Mouse (Mus musculus) small intestine, adult 2 months (tissue): ENCODE measurements at regions not wholly inside any gene's neighbourhood (a gene's known extent, or its start where the extent isn't known, plus 50 kb on each side); places are given as distances from the start of the nearest gene placed in this dataset.

Experiments
- CTCF ChIP-seq: fragments of 200-500 bp; IDR thresholded peaks from 2 replicates; pipeline ENCODE4 v1.5.1; 2012; ENCODE audit warnings: low read depth, mild to moderate bottlenecking, control low read depth, inconsistent platforms, low read length, moderate library complexity, mixed read lengths; ENCODE audit not compliant: insufficient replicate concordance, insufficient read length; ENCODE audit errors: extremely low read depth
- POLR2A ChIP-seq: fragments of 200-500 bp; IDR thresholded peaks from 2 replicates; pipeline ENCODE4 v1.6.1; 2012; ENCODE audit warnings: low read depth, mild to moderate bottlenecking, control low read depth, inconsistent platforms, low read length, moderate library complexity

GRCm38 (mm10) chr1:156994005-156994643 is 54.7 kb upstream of the Ralgps2 start:
- TF ChIP-seq CTCF (no peak), POLR2A (no peak)
